Mouse (Mus musculus) C2C12 (cell line): ENCODE measurements at regions not wholly inside any gene's neighbourhood (a gene's known extent, or its start where the extent isn't known, plus 50 kb on each side); places are given as distances from the start of the nearest gene placed in this dataset.

Experiments
- H3K27me3 ChIP-seq: one replicate; pipeline ENCODE4 v1.6.1; 2011; ENCODE audit not compliant: control insufficient read depth, insufficient read depth, insufficient read length
- H3K36me3 ChIP-seq: one replicate; pipeline ENCODE4 v1.6.1; 2011; ENCODE audit not compliant: control insufficient read depth, insufficient read depth
- H3K4me3 ChIP-seq: one replicate; pipeline ENCODE4 v1.5.1; 2011; ENCODE audit warnings: mild to moderate bottlenecking, control low read depth; ENCODE audit not compliant: poor library complexity, insufficient read depth, severe bottlenecking
- H3K79me2 ChIP-seq: one replicate; pipeline ENCODE4 v1.6.1; 2011; ENCODE audit not compliant: control insufficient read depth, insufficient read depth
- H3K79me3 ChIP-seq: one replicate; pipeline ENCODE4 v1.6.1; 2011; ENCODE audit warnings: low read depth, control low read depth
- H3ac ChIP-seq: one replicate; pipeline ENCODE3; 2011; ENCODE audit warnings: low read depth; ENCODE audit not compliant: control insufficient read depth, insufficient read length
- CEBPB ChIP-seq: IDR thresholded peaks from one replicate; pipeline ENCODE4 v1.6.1; 2011; ENCODE audit warnings: low read depth, mild to moderate bottlenecking, control low read depth, moderate library complexity
- CTCF ChIP-seq: IDR thresholded peaks from one replicate; pipeline ENCODE4 v1.5.1; 2011; ENCODE audit not compliant: control insufficient read depth, insufficient read depth, insufficient read length
- FOSL1 ChIP-seq: IDR thresholded peaks from one replicate; pipeline ENCODE4 v1.8.0; 2011; ENCODE audit warnings: mild to moderate bottlenecking, low read length; ENCODE audit not compliant: poor library complexity, insufficient read depth, severe bottlenecking
- MAX ChIP-seq: IDR thresholded peaks from one replicate; pipeline ENCODE4 v1.6.1; 2011; ENCODE audit warnings: mild to moderate bottlenecking, control low read depth
- MYOD1 ChIP-seq: IDR thresholded peaks from one replicate; pipeline ENCODE4 v1.6.1; 2011; ENCODE audit warnings: low read depth; ENCODE audit not compliant: control insufficient read depth, insufficient read length
- MYOG ChIP-seq: IDR thresholded peaks from one replicate; pipeline ENCODE4 v1.6.1; 2011; ENCODE audit not compliant: control insufficient read depth, insufficient read length; ENCODE audit errors: extremely low read depth
- USF1 ChIP-seq: IDR thresholded peaks from one replicate; pipeline ENCODE4 v1.6.1; 2011; ENCODE audit warnings: low read depth, mild to moderate bottlenecking, control low read depth, moderate library complexity

DNA sequence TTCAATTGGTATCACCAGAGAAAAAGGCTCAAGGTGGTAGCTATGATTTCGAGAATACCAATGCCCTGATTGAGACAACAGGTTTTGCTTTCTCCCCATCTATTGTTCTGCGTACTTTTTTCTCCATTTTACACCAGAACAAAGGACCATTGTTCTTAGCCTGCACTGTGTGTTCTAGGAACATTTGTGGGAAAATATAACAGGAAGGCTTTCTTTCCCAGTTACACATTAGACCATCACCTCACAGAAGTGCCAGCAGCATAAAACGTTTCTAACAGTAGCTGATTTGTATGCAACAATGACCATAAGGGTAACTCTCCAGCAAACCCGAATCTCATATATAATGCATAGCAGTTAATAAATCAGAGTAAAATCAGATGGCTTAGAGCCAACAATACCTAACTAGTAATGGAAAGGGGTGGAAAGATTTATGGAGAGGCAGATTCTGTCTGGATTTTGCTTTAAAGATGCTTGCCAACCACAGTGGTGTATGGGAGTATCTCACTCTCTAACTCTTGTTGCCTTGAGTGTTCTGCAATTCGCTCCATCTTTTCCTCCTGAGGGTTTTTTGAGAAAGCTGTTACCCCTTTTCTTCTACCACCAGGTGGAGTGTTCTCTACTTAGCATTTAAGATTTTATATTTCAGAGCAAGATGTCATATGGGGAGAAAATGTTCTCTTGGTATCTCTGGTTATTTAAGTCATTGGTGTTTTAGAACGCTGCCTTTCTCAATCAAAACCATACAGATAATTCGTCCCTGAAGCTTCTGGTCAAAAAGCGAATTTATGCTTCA, 451.9 kb upstream of the Fam241a start:
- no peaks in the 10 kb centered on the region for H3K79me3 ChIP-seq

DNA sequence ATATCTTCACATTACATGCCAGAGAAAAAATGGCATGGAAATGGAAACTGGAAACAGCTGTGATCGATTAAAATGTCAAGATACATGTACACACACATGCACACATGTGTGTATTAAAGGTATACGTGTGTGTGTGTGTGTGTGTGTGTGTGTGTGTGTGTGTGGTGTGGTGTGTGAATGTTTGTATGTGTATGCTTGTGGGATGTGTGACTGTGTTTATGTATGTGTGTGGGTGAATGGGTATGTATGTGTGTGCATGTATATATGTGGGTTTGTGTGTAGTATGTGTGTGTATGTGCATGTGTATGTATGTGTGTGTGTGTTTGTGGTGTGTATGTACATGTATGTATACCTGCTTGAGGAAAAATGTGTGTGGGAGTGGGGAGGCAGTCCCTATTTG, 441.4 kb upstream of the Fam241a start:
- TF ChIP-seq CTCF (no peak), MYOD1 (no peak), CEBPB (no peak), MYOG (no peak), USF1 (no peak), MAX (no peak), FOSL1 (no peak)
- Histone ChIP-seq H3K79me3 (no peaks in the 10 kb centered on the region), H3K36me3 (no peaks in the 10 kb centered on the region), H3K27me3 (no peaks in the 10 kb centered on the region), H3K79me2 (no peaks in the 10 kb centered on the region), H3ac (no peak overlapping the region), H3K4me3 (no peak overlapping the region)

More for the DNA sequence above, 451.9 kb upstream of the Fam241a start:
- Histone ChIP-seq H3K36me3 (no peaks in the 10 kb centered on the region), H3ac (no peak overlapping the region), H3K4me3 (no peak overlapping the region), H3K27me3 (no peaks in the 10 kb centered on the region), H3K79me2 (no peaks in the 10 kb centered on the region)
- TF ChIP-seq CEBPB (no peak), MYOD1 (no peak), FOSL1 (no peak), CTCF (no peak), USF1 (no peak), MAX (no peak), MYOG (no peak)

DNA sequence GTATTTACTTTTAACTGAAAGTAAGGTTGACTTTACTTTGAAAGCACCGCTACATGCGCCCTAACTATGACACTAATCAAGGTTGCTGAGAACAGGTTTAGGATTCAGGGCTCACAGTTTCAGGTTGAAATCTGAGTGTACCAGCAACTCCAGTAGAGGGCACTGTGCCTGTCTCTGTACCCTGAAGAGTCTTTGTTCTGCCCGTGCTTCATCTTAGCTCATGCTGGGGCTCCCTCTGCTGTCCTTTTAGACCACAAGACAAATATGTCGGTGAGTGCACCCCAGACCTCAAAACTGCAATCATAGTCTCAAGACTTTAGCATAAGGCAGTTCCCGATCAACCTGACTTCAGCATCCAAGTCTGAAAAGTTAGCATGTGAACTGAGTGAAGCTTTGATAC, 440.9 kb upstream of the Fam241a start:
- H3K27me3 ChIP-seq, result no peaks in the 10 kb centered on the region
- H3K36me3 ChIP-seq, result no peaks in the 10 kb centered on the region
- H3K4me3 ChIP-seq, result no peak overlapping the region
- TF ChIP-seq MAX, result no peak
- TF ChIP-seq CEBPB, result no peak
- TF ChIP-seq CTCF, result peak; percentile 79
- no peak for TF ChIP-seq MYOG
- no peak for TF ChIP-seq FOSL1
- no peaks in the 10 kb centered on the region for H3K79me3 ChIP-seq
- H3ac ChIP-seq, result no peak overlapping the region
- no peaks in the 10 kb centered on the region for H3K79me2 ChIP-seq

DNA sequence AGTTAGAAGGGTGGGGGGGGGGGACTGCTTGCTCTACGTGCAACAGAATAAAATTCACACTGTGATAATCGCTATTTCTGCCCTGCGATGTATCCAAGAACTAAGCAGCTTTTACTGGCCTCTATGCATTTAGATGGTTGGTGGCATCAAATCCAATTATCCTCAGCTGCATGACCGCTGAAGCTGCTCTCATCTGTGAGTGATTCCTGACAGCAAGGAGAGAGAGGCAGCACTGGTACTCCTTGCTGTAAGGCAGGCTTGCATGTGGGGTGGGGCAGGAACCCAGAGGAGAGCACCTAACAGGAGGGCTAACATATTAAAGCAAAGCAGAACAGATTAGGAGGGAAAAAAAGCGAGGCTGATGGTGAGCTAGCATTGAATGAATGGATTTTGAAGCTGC, 431.6 kb upstream of the Fam241a start:
- no peak overlapping the region for H3ac ChIP-seq
- no peak overlapping the region for H3K4me3 ChIP-seq
- no peak for TF ChIP-seq MAX
- TF ChIP-seq USF1, result no peak
- no peak for TF ChIP-seq CTCF
- no peak for TF ChIP-seq MYOG
- no peak for TF ChIP-seq CEBPB
- no peak for TF ChIP-seq MYOD1
- TF ChIP-seq FOSL1, result no peak
- H3K79me3 ChIP-seq, result no peaks in the 10 kb centered on the region
- no peaks in the 10 kb centered on the region for H3K27me3 ChIP-seq
- no peaks in the 10 kb centered on the region for H3K79me2 ChIP-seq
- no peaks in the 10 kb centered on the region for H3K36me3 ChIP-seq

DNA sequence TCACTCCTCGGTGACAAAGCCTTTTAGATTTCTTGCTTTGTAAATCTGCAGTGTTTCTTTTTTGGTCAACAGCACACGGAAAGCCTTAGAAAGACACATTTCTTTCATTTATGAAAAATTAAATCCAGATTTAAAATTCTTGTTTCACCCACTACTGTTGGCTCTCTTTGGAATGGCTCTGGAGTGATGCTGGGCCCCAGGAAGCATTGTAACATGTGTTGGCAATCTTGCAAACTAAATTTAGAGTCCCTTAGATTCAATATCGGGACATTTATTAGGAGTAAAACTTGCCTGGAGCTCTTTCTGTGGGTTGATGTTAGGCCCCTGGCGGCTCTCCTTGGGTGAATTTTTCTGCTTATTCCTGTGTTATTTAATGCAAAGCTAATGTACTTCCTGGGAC, 405.2 kb upstream of the Fam241a start:
- no peaks in the 10 kb centered on the region for H3K36me3 ChIP-seq
- no peaks in the 10 kb centered on the region for H3K79me2 ChIP-seq
- no peak overlapping the region for H3ac ChIP-seq
- TF ChIP-seq MYOD1 (no peak), FOSL1 (no peak), CTCF (no peak), MYOG (no peak), CEBPB (no peak), MAX (no peak), USF1 (no peak)
- no peak overlapping the region for H3K4me3 ChIP-seq
- H3K79me3 ChIP-seq, result no peaks in the 10 kb centered on the region
- H3K27me3 ChIP-seq, result no peaks in the 10 kb centered on the region

DNA sequence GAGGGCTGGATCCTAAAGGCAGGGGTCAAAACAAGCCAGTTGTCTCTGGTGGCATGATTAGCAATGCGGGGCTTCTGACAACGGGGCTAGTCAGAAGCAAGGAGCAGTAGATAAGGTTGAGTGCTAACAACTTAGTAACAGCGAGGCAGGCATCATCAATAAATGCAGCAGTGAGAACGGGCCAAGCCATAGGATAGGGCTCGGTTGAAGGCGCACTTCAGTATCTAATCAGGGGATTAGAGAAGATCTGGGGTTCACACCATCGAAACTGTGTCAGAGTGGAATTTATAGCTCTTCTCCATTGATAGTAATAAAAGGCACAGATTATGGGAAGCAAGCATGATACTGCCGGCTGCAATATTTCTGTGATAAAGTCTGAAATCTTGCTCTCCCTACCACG, 402.0 kb upstream of the Fam241a start:
- TF ChIP-seq MAX (no peak), FOSL1 (no peak), MYOG (no peak), MYOD1 (no peak), USF1 (no peak), CEBPB (no peak), CTCF (no peak)
- Histone ChIP-seq H3K27me3 (no peaks in the 10 kb centered on the region), H3K36me3 (no peaks in the 10 kb centered on the region), H3K79me3 (no peaks in the 10 kb centered on the region), H3K4me3 (no peak overlapping the region), H3ac (no peak overlapping the region), H3K79me2 (no peaks in the 10 kb centered on the region)
